Mouse (Mus musculus) neural tube, embryonic 11.5 days (tissue): ENCODE results near the gene Cenpi. TPM values are rescaled to one million over a fixed set of nuclear protein-coding genes. Genes with fewer than 3 reads are reported as not detected.

Source experiments
- ATAC-seq: fragments of 200-750 bp; cut with Nextera tagmentation; 2 replicates; pipeline ENCODE4 v1.8.0; 2017; ENCODE audit warnings: moderate number of reproducible peaks, mild to moderate bottlenecking, moderate TSS enrichment, moderate library complexity; ENCODE audit not compliant: insufficient read depth, low FRiP score, low TSS enrichment
- DNase-seq: peaks from one replicate; pipeline ENCODE4 v3.0.0-alpha.2; 2015; ENCODE audit warnings: low spot score
- H3K27ac ChIP-seq: fragments of 300-500 bp; sonication (generic); 2 replicates; pipeline ENCODE4 v1.5.1; 2014; ENCODE audit warnings: low read depth, mild to moderate bottlenecking, low read length
- H3K27me3 ChIP-seq: fragments of 300-500 bp; sonication (generic); 2 replicates; pipeline ENCODE4 v1.6.1; 2014; ENCODE audit warnings: mild to moderate bottlenecking, low read length, mixed read lengths; ENCODE audit not compliant: control insufficient read depth, insufficient read depth
- H3K36me3 ChIP-seq: fragments of 300-500 bp; sonication (generic); 2 replicates; pipeline ENCODE4 v1.6.1; 2014; ENCODE audit warnings: mild to moderate bottlenecking, low read length, moderate library complexity, mixed read lengths; ENCODE audit not compliant: control insufficient read depth, insufficient read depth
- H3K4me1 ChIP-seq: fragments of 300-500 bp; sonication (generic); 2 replicates; pipeline ENCODE4 v1.6.1; 2014; ENCODE audit warnings: low read length, mixed read lengths; ENCODE audit not compliant: control insufficient read depth, insufficient read depth
- H3K4me2 ChIP-seq: fragments of 300-500 bp; sonication (generic); 2 replicates; pipeline ENCODE4 v1.6.1; 2014; ENCODE audit warnings: low read depth, mild to moderate bottlenecking, moderate library complexity
- H3K4me3 ChIP-seq: fragments of 300-500 bp; sonication (generic); 2 replicates; pipeline ENCODE4 v1.5.1; 2014; ENCODE audit warnings: low read depth, low read length
- H3K9ac ChIP-seq: fragments of 300-500 bp; sonication (generic); 2 replicates; pipeline ENCODE4 v1.6.1; 2014; ENCODE audit warnings: mild to moderate bottlenecking, low read length
- H3K9me3 ChIP-seq: fragments of 300-500 bp; sonication (generic); 2 replicates; pipeline ENCODE4 v1.6.1; 2016; ENCODE audit warnings: low read length; ENCODE audit not compliant: control insufficient read depth
- WGBS: fragments of 180-500 bp; shearing (Covaris S2); extraction: QIAGEN DNeasy Blood & Tissue Kit; methylation state at CpG from one replicate; pipeline ENCODE4 v1.1.7; 2014; 5-methylcytosine and 5-hydroxymethylcytosine counted together
- polyA plus RNA-seq: library from polyadenylated mRNA; unstranded; fragments of >200 nt; fragmentation: Nextera tagmentation; extraction: Ambion mirVana; gene quantifications from 2 replicates; pipeline ENCODE4 v1.2.1, GENCODE M21; 2014

Cenpi gene
- polyA plus RNA-seq, result 24.2 and 28.5 TPM in 2 replicates

- WGBS, result 23% methylated on average over 36 of the region's 36 CpGs
- Histone ChIP-seq H3K9ac (peak within 1 kb of the TSS; percentile 49), H3K4me3 (peak within 1 kb of the TSS; percentile 37), H3K27me3 (no peaks in the 10 kb centered on the region), H3K36me3 (no peaks in the 10 kb centered on the region), H3K9me3 (no peaks in the 10 kb centered on the region), H3K4me1 (no peaks in the 10 kb centered on the region), H3K27ac (no peak within 1 kb of the TSS), H3K4me2 (peak within 1 kb of the TSS; percentile 42)
- ATAC-seq, result peak; percentile 94
- DNase-seq, result peak; percentile 88
Observed at GRCm38 (mm10) chrX:134307534-134308274, at the start of gene Cenpi. TSS of gene Cenpi (plus strand) at chrX:134308084.

- no peaks in the 10 kb centered on the region for H3K27me3 ChIP-seq
- DNase-seq (no peak), ATAC-seq (no peak)
- no peaks in the 10 kb centered on the region for H3K4me1 ChIP-seq
- 60% methylated on average over 5 of the region's 5 CpGs for WGBS
- H3K9ac ChIP-seq, result no peak overlapping the region
- H3K4me2 ChIP-seq, result no peak overlapping the region
- no peak overlapping the region for H3K4me3 ChIP-seq
- H3K9me3 ChIP-seq, result no peaks in the 10 kb centered on the region
- H3K36me3 ChIP-seq, result no peaks in the 10 kb centered on the region
- H3K27ac ChIP-seq, result no peak overlapping the region
Observed at GRCm38 (mm10) chrX:134261191-134261590, 46.7 kb upstream of the Cenpi start.

- Histone ChIP-seq H3K9me3 (no peaks in the 10 kb centered on the region), H3K4me3 (no peak overlapping the region), H3K36me3 (no peaks in the 10 kb centered on the region), H3K4me1 (no peaks in the 10 kb centered on the region), H3K27ac (no peak overlapping the region), H3K9ac (no peak overlapping the region), H3K4me2 (no peak overlapping the region), H3K27me3 (no peaks in the 10 kb centered on the region)
- 74% methylated on average over 11 of the region's 11 CpGs for WGBS
- DNase-seq (no peak), ATAC-seq (no peak)
Observed at GRCm38 (mm10) chrX:134262129-134262528, 45.8 kb upstream of the Cenpi start.

GRCm38 (mm10) chrX:134275715-134276114, 32.2 kb upstream of the Cenpi start:
- DNase-seq (peak; percentile 24), ATAC-seq (peak; percentile 46; the same call in 1 of the 2 replicates)
- H3K4me1 ChIP-seq, result no peaks in the 10 kb centered on the region
- H3K27ac ChIP-seq, result no peak overlapping the region
- H3K9me3 ChIP-seq, result no peaks in the 10 kb centered on the region
- no peaks in the 10 kb centered on the region for H3K36me3 ChIP-seq
- H3K4me2 ChIP-seq, result no peak overlapping the region
- H3K9ac ChIP-seq, result no peak overlapping the region
- 29% methylated on average over 6 of the region's 6 CpGs for WGBS
- peaks cover 3% of the 10 kb centered on the region; the same call in 1 of the 2 replicates for H3K27me3 ChIP-seq
- H3K4me3 ChIP-seq, result no peak overlapping the region

GRCm38 (mm10) chrX:134276275-134277160, 31.4 kb upstream of the Cenpi start, which contains the start of gene Trmt2b:
TSS of gene Trmt2b (minus strand) at chrX:134276984.
- H3K9me3 ChIP-seq, result no peaks in the 10 kb centered on the region
- ATAC-seq (peak; percentile 76), DNase-seq (peak; percentile 58)
- peak within 1 kb of the TSS; percentile 27; the same call in 1 of the 2 replicates for H3K4me3 ChIP-seq
- no peak within 1 kb of the TSS for H3K27ac ChIP-seq
- H3K4me2 ChIP-seq, result peak within 1 kb of the TSS; percentile 15
- 19% methylated on average over 20 of the region's 26 CpGs for WGBS
- H3K4me1 ChIP-seq, result no peaks in the 10 kb centered on the region
- H3K9ac ChIP-seq, result no peak within 1 kb of the TSS
- H3K27me3 ChIP-seq, result peaks cover 3% of the 10 kb centered on the region; the same call in 1 of the 2 replicates
- H3K36me3 ChIP-seq, result no peaks in the 10 kb centered on the region

- Histone ChIP-seq H3K27ac (no peak overlapping the region), H3K9ac (no peak overlapping the region), H3K36me3 (no peaks in the 10 kb centered on the region), H3K9me3 (no peaks in the 10 kb centered on the region), H3K4me3 (no peak overlapping the region), H3K4me2 (no peak overlapping the region), H3K4me1 (no peaks in the 10 kb centered on the region), H3K27me3 (peaks cover 3% of the 10 kb centered on the region; the same call in 1 of the 2 replicates)
- no peak for ATAC-seq
- DNase-seq, result no peak
- WGBS, result 92% methylated on average over 3 of the region's 3 CpGs
Observed at GRCm38 (mm10) chrX:134280531-134280930, 27.4 kb upstream of the Cenpi start.

- ATAC-seq, result no peak
- Histone ChIP-seq H3K9ac (no peak overlapping the region), H3K4me2 (no peak overlapping the region), H3K36me3 (no peaks in the 10 kb centered on the region), H3K9me3 (no peaks in the 10 kb centered on the region), H3K4me3 (no peak overlapping the region), H3K4me1 (no peaks in the 10 kb centered on the region), H3K27ac (no peak overlapping the region), H3K27me3 (peaks cover 5% of the 10 kb centered on the region; the same call in 1 of the 2 replicates)
- DNase-seq, result no peak
- WGBS, result 99% methylated on average over 2 of the region's 2 CpGs
Observed at GRCm38 (mm10) chrX:134285102-134285501, 22.8 kb upstream of the Cenpi start.

- Histone ChIP-seq H3K4me3 (no peak overlapping the region), H3K9me3 (no peaks in the 10 kb centered on the region), H3K27ac (no peak overlapping the region), H3K4me2 (no peak overlapping the region), H3K27me3 (peaks cover 5% of the 10 kb centered on the region; the same call in 1 of the 2 replicates), H3K36me3 (no peaks in the 10 kb centered on the region), H3K9ac (no peak overlapping the region), H3K4me1 (no peaks in the 10 kb centered on the region)
- WGBS, result 58% methylated on average over 4 of the region's 4 CpGs
- no peak for ATAC-seq
- DNase-seq, result no peak
Observed at GRCm38 (mm10) chrX:134285791-134286190, 22.1 kb upstream of the Cenpi start.
